Mouse (Mus musculus) kidney, embryonic 16.5 days (tissue): ENCODE measurements around the gene Slc22a21. TPM values are rescaled to one million over a fixed set of nuclear protein-coding genes. Genes with fewer than 3 reads are reported as not detected.
"Not testable (repeated sequence)": the region's sequence is repeated elsewhere in the genome, so short reads cannot be mapped to it uniquely, and the experiment has no call there.

ENCODE experiments used
- ATAC-seq: fragments of 200-750 bp; cut with Nextera tagmentation; 2 replicates; pipeline ENCODE4 v1.8.0; 2017; ENCODE audit warnings: moderate TSS enrichment; ENCODE audit not compliant: low FRiP score, low TSS enrichment
- H3K27ac ChIP-seq: fragments of 300-500 bp; sonication (generic); 2 replicates; pipeline ENCODE4 v1.5.1; 2014; ENCODE audit warnings: low read length
- H3K27me3 ChIP-seq: fragments of 300-500 bp; sonication (generic); 2 replicates; pipeline ENCODE4 v1.6.1; 2014; ENCODE audit warnings: low read length, control low read depth, mixed read lengths; ENCODE audit not compliant: insufficient read depth
- H3K36me3 ChIP-seq: fragments of 300-500 bp; sonication (generic); 2 replicates; pipeline ENCODE4 v1.6.1; 2014; ENCODE audit warnings: low read length, control low read depth, mixed read lengths; ENCODE audit not compliant: insufficient read depth
- H3K4me1 ChIP-seq: fragments of 300-500 bp; sonication (generic); 2 replicates; pipeline ENCODE4 v1.6.1; 2014; ENCODE audit warnings: low read length, control low read depth, mixed read lengths; ENCODE audit not compliant: insufficient read depth
- H3K4me2 ChIP-seq: fragments of 300-500 bp; sonication (generic); replicated peaks from 2 replicates; pipeline ENCODE4 v1.6.1; 2014; ENCODE audit warnings: low read depth, low read length
- H3K4me3 ChIP-seq: fragments of 300-500 bp; sonication (generic); 2 replicates; pipeline ENCODE4 v1.5.1; 2014; ENCODE audit warnings: mild to moderate bottlenecking, low read length
- H3K9ac ChIP-seq: fragments of 300-500 bp; sonication (generic); replicated peaks from 2 replicates; pipeline ENCODE4 v1.6.1; 2014; ENCODE audit warnings: low read length
- H3K9me3 ChIP-seq: fragments of 300-500 bp; sonication (generic); 2 replicates; pipeline ENCODE4 v1.6.1; 2016; ENCODE audit warnings: low read length, control low read depth
- WGBS: fragments of 180-500 bp; shearing (Covaris S2); extraction: QIAGEN DNeasy Blood & Tissue Kit; methylation state at CpG from one replicate; pipeline ENCODE4 v1.1.7; 2014; 5-methylcytosine and 5-hydroxymethylcytosine counted together
- polyA plus RNA-seq: library from polyadenylated mRNA; unstranded; fragments of >200 nt; fragmentation: Nextera tagmentation; extraction: Ambion mirVana; gene quantifications from 2 replicates; pipeline ENCODE4 v1.2.1, GENCODE M21; 2015

Gene Slc22a21
- polyA plus RNA-seq, 1 experiment from 2014 or later = 5.4 TPM

GRCm38 (mm10) chr11:53958176-53958575 is 22.0 kb downstream of the Slc22a21 start:
- 32% methylated on average over 4 of the region's 4 CpGs for WGBS
- ATAC-seq = not testable (repeated sequence)

GRCm38 (mm10) chr11:53956636-53957035 is 23.5 kb downstream of the Slc22a21 start:
- Histone ChIP-seq H3K4me1 (no peaks in the 10 kb centered on the region), H3K27me3 (no peaks in the 10 kb centered on the region), H3K9me3 (no peaks in the 10 kb centered on the region), H3K36me3 (no peaks in the 10 kb centered on the region), H3K4me3 (no peak overlapping the region), H3K4me2 (no peak overlapping the region), H3K9ac (no peak overlapping the region), H3K27ac (no peak overlapping the region)
- 55% methylated on average over 1 of the region's 1 CpGs for WGBS
- ATAC-seq = no peak

More at GRCm38 (mm10) chr11:53958176-53958575, 22.0 kb downstream of the Slc22a21 start:
- H3K36me3 ChIP-seq, H3K4me2 ChIP-seq, H3K4me3 ChIP-seq, H3K9ac ChIP-seq, H3K9me3 ChIP-seq, H3K27ac ChIP-seq, H3K4me1 ChIP-seq, H3K27me3 ChIP-seq: not testable (repeated sequence)

GRCm38 (mm10) chr11:53954653-53955052 is 25.5 kb downstream of the Slc22a21 start:
- WGBS = 91% methylated on average over 3 of the region's 3 CpGs
- Histone ChIP-seq H3K27ac (no peak overlapping the region), H3K9me3 (no peaks in the 10 kb centered on the region), H3K4me2 (no peak overlapping the region), H3K4me3 (no peak overlapping the region), H3K4me1 (no peaks in the 10 kb centered on the region), H3K9ac (no peak overlapping the region), H3K36me3 (no peaks in the 10 kb centered on the region), H3K27me3 (no peaks in the 10 kb centered on the region)
- ATAC-seq = no peak

- H3K27me3 ChIP-seq, H3K9me3 ChIP-seq, H3K4me3 ChIP-seq, H3K4me1 ChIP-seq, H3K36me3 ChIP-seq, H3K4me2 ChIP-seq, H3K9ac ChIP-seq, H3K27ac ChIP-seq: not testable (repeated sequence)
- ATAC-seq = peak; percentile 49; the same call in 1 of the 2 replicates
- WGBS = no CpG with 5 or more reads among the region's 3 CpGs
Observed at GRCm38 (mm10) chr11:53950133-53950532, 30.0 kb downstream of the Slc22a21 start.

- not testable (repeated sequence) for H3K36me3 ChIP-seq, H3K4me3 ChIP-seq, H3K4me2 ChIP-seq, H3K4me1 ChIP-seq, H3K27me3 ChIP-seq, H3K9me3 ChIP-seq, H3K27ac ChIP-seq, H3K9ac ChIP-seq
- peak; percentile 12; the same call in 1 of the 2 replicates for ATAC-seq
- WGBS = 65% methylated on average over 4 of the region's 4 CpGs
Observed at GRCm38 (mm10) chr11:53931944-53932318, 48.2 kb downstream of the Slc22a21 start.

- no peak overlapping the region for H3K4me3 ChIP-seq
- WGBS = 28% methylated on average over 17 of the region's 17 CpGs
- H3K9ac ChIP-seq = no peak overlapping the region
- no peak overlapping the region for H3K27ac ChIP-seq
- H3K36me3 ChIP-seq = no peaks in the 10 kb centered on the region
- no peak overlapping the region for H3K4me2 ChIP-seq
- peak; percentile 12; the same call in 1 of the 2 replicates for ATAC-seq
- H3K27me3 ChIP-seq = no peaks in the 10 kb centered on the region
- H3K4me1 ChIP-seq = no peaks in the 10 kb centered on the region
- no peaks in the 10 kb centered on the region for H3K9me3 ChIP-seq
Observed at GRCm38 (mm10) chr11:53931091-53931943, 48.8 kb downstream of the Slc22a21 start.

- Histone ChIP-seq H3K27ac (no peak overlapping the region), H3K4me1 (no peaks in the 10 kb centered on the region), H3K4me3 (no peak overlapping the region), H3K4me2 (no peak overlapping the region), H3K27me3 (no peaks in the 10 kb centered on the region), H3K9me3 (no peaks in the 10 kb centered on the region), H3K9ac (no peak overlapping the region), H3K36me3 (no peaks in the 10 kb centered on the region)
- 91% methylated on average over 3 of the region's 3 CpGs for WGBS
- ATAC-seq = no peak
Observed at GRCm38 (mm10) chr11:53929741-53930140, 50.4 kb downstream of the Slc22a21 start.

- H3K36me3 ChIP-seq = no peaks in the 10 kb centered on the region
- no peak overlapping the region for H3K9ac ChIP-seq
- H3K27me3 ChIP-seq = no peaks in the 10 kb centered on the region
- H3K4me2 ChIP-seq = no peak overlapping the region
- H3K9me3 ChIP-seq = no peaks in the 10 kb centered on the region
- no peaks in the 10 kb centered on the region for H3K4me1 ChIP-seq
- 79% methylated on average over 3 of the region's 3 CpGs for WGBS
- no peak overlapping the region for H3K27ac ChIP-seq
- no peak overlapping the region for H3K4me3 ChIP-seq
- no peak for ATAC-seq
Observed at GRCm38 (mm10) chr11:53928585-53928984, 51.5 kb downstream of the Slc22a21 start.

- H3K9me3 ChIP-seq = no peaks in the 10 kb centered on the region
- H3K27me3 ChIP-seq = no peaks in the 10 kb centered on the region
- H3K36me3 ChIP-seq = no peaks in the 10 kb centered on the region
- 92% methylated on average over 5 of the region's 5 CpGs for WGBS
- H3K4me1 ChIP-seq = no peaks in the 10 kb centered on the region
- no peak for ATAC-seq
- H3K4me2 ChIP-seq = no peak overlapping the region
- H3K9ac ChIP-seq = no peak overlapping the region
- H3K4me3 ChIP-seq = no peak overlapping the region
- H3K27ac ChIP-seq = no peak overlapping the region
Observed at GRCm38 (mm10) chr11:53926303-53926702, 53.8 kb downstream of the Slc22a21 start.

- no peak for ATAC-seq
- 86% methylated on average over 4 of the region's 4 CpGs for WGBS
Observed at GRCm38 (mm10) chr11:53918851-53919250, 61.3 kb downstream of the Slc22a21 start.

More at GRCm38 (mm10) chr11:53918851-53919250, 61.3 kb downstream of the Slc22a21 start:
- H3K27ac ChIP-seq = no peak overlapping the region
- H3K36me3 ChIP-seq = no peaks in the 10 kb centered on the region
- H3K9ac ChIP-seq = no peak overlapping the region
- no peaks in the 10 kb centered on the region for H3K9me3 ChIP-seq
- H3K4me2 ChIP-seq = no peak overlapping the region
- H3K27me3 ChIP-seq = no peaks in the 10 kb centered on the region
- no peak overlapping the region for H3K4me3 ChIP-seq
- H3K4me1 ChIP-seq = no peaks in the 10 kb centered on the region
